Mouse (Mus musculus) brain, embryonic 14.5 days (tissue): ENCODE data around the gene Mmadhc.

Experiments
- CTCF ChIP-seq: fragments of 200-500 bp; IDR thresholded peaks from 2 replicates; pipeline ENCODE4 v1.5.1; 2012; ENCODE audit warnings: inconsistent platforms, mild to moderate bottlenecking, moderate library complexity, borderline replicate concordance; ENCODE audit not compliant: insufficient read depth, insufficient read length; ENCODE audit errors: extremely low read depth
- POLR2A ChIP-seq: fragments of 200-500 bp; IDR thresholded peaks from 2 replicates; pipeline ENCODE4 v1.6.1; 2012; ENCODE audit warnings: mild to moderate bottlenecking, inconsistent platforms, borderline replicate concordance; ENCODE audit not compliant: poor library complexity, insufficient read depth, insufficient read length, severe bottlenecking; ENCODE audit errors: extremely low read depth

- TF ChIP-seq POLR2A (no peak), CTCF (no peak)
Measured at GRCm38 (mm10) chr2:50284040-50284439, 12.6 kb downstream of the Mmadhc start.
